Mouse (Mus musculus) midbrain, embryonic 14.5 days (tissue): ENCODE measurements around the gene Ppp1r3e. TPM values are rescaled to one million over a fixed set of nuclear protein-coding genes. Genes with fewer than 3 reads are reported as not detected.
A peak's percentile ranks its signal among the peaks of the same experiment; 100 is the strongest.

Source experiments
- ATAC-seq: fragments of 200-750 bp; cut with Nextera tagmentation; 2 replicates; pipeline ENCODE4 v1.8.0; 2017; ENCODE audit warnings: moderate number of reproducible peaks, moderate library complexity; ENCODE audit not compliant: low FRiP score, low TSS enrichment
- DNase-seq: peaks from one replicate; pipeline ENCODE4 v3.0.0-alpha.2; 2015
- H3K27ac ChIP-seq: fragments of 300-500 bp; sonication (generic); replicated peaks from 2 replicates; pipeline ENCODE4 v1.5.1; 2014; ENCODE audit warnings: mild to moderate bottlenecking, low read depth, low read length, moderate library complexity
- H3K27me3 ChIP-seq: fragments of 300-500 bp; sonication (generic); 2 replicates; pipeline ENCODE4 v1.6.1; 2014; ENCODE audit warnings: low read length, control low read depth, mixed read lengths; ENCODE audit not compliant: control insufficient read depth, insufficient read depth
- H3K36me3 ChIP-seq: fragments of 300-500 bp; sonication (generic); 2 replicates; pipeline ENCODE4 v1.6.1; 2014; ENCODE audit warnings: low read length, control low read depth; ENCODE audit not compliant: control insufficient read depth, insufficient read depth
- H3K4me1 ChIP-seq: fragments of 300-500 bp; sonication (generic); 2 replicates; pipeline ENCODE4 v1.6.1; 2014; ENCODE audit warnings: mild to moderate bottlenecking, antibody characterized with exemption, low read length, control low read depth; ENCODE audit not compliant: control insufficient read depth, insufficient read depth
- H3K4me2 ChIP-seq: fragments of 300-500 bp; sonication (generic); 2 replicates; pipeline ENCODE4 v1.6.1; 2014; ENCODE audit warnings: mild to moderate bottlenecking, low read length, moderate library complexity
- H3K4me3 ChIP-seq: fragments of 300-500 bp; sonication (generic); replicated peaks from 2 replicates; pipeline ENCODE4 v1.5.1; 2014; ENCODE audit warnings: low read depth, low read length
- H3K9ac ChIP-seq: fragments of 300-500 bp; sonication (generic); replicated peaks from 2 replicates; pipeline ENCODE4 v1.6.1; 2014; ENCODE audit warnings: mild to moderate bottlenecking, low read length, moderate library complexity
- H3K9me3 ChIP-seq: fragments of 300-500 bp; sonication (generic); 2 replicates; pipeline ENCODE4 v1.6.1; 2016; ENCODE audit warnings: low read length, control low read depth, mixed read lengths; ENCODE audit not compliant: control insufficient read depth
- WGBS: fragments of 180-500 bp; shearing (Covaris S2); extraction: QIAGEN DNeasy Blood & Tissue Kit; methylation state at CpG from one replicate; pipeline ENCODE4 v1.1.7; 2014; 5-methylcytosine and 5-hydroxymethylcytosine counted together
- polyA plus RNA-seq: library from polyadenylated mRNA; unstranded; fragments of >200 nt; fragmentation: Nextera tagmentation; extraction: Ambion mirVana; gene quantifications from 2 replicates; pipeline ENCODE4 v1.2.1, GENCODE M21; 2014

Gene Ppp1r3e
- polyA plus RNA-seq, 1 experiment from 2014 or later = 2.1 TPM

- no peak overlapping the region for H3K4me3 ChIP-seq
- peaks cover 16% of the 10 kb centered on the region for H3K4me1 ChIP-seq
- H3K36me3 ChIP-seq = 0 out of 2 replicates have a peak, but pooled peaks cover 13% of the 10 kb centered on the region
- DNase-seq (no peak), ATAC-seq (no peak)
- H3K9ac ChIP-seq = 0 out of 2 replicates have a peak overlapping the region, but pooled peaks have one; percentile 14
- no peaks in the 10 kb centered on the region for H3K9me3 ChIP-seq
- H3K27me3 ChIP-seq = no peaks in the 10 kb centered on the region
- 93% methylated on average over 11 of the region's 11 CpGs for WGBS
- H3K27ac ChIP-seq = no peak overlapping the region
- peak overlapping the region; percentile 74; the same call in 1 of the 2 replicates for H3K4me2 ChIP-seq
Observed at GRCm38 (mm10) chr14:54885309-54885708, 8.0 kb upstream of the Ppp1r3e start.

- 29% methylated on average over 21 of the region's 21 CpGs for WGBS
- peak overlapping the region; percentile 84 for H3K9ac ChIP-seq
- H3K4me1 ChIP-seq = peaks cover 16% of the 10 kb centered on the region
- H3K9me3 ChIP-seq = no peaks in the 10 kb centered on the region
- H3K36me3 ChIP-seq = 0 out of 2 replicates have a peak, but pooled peaks cover 13% of the 10 kb centered on the region
- H3K4me2 ChIP-seq = peak overlapping the region; percentile 74
- ATAC-seq = no peak
- peak overlapping the region; percentile 68 for H3K4me3 ChIP-seq
- H3K27me3 ChIP-seq = no peaks in the 10 kb centered on the region
- H3K27ac ChIP-seq = peak overlapping the region; percentile 90
- DNase-seq = no peak
Observed at GRCm38 (mm10) chr14:54884022-54884712, 6.8 kb upstream of the Ppp1r3e start.

GRCm38 (mm10) chr14:54883154-54884021, 6.0 kb upstream of the Ppp1r3e start, which contains the start of the genes Bcl2l2 and Gm20521:
Bcl2l2 (plus strand) TSS chr14:54883377.
Gm20521 (plus strand) TSS chr14:54883441.
- WGBS = under 1% methylated on average over 27 of the region's 27 CpGs
- DNase-seq = peak; percentile 90

GRCm38 (mm10) chr14:54876539-54877047, 757 bp downstream of the Ppp1r3e start:
- no peaks in the 10 kb centered on the region for H3K36me3 ChIP-seq
- H3K9me3 ChIP-seq = no peaks in the 10 kb centered on the region
- peaks cover 7% of the 10 kb centered on the region for H3K4me1 ChIP-seq
- H3K27ac ChIP-seq = peak overlapping the region; percentile 95
- no peaks in the 10 kb centered on the region for H3K27me3 ChIP-seq
- H3K4me3 ChIP-seq = peak overlapping the region; percentile 72
- 0% methylated on average over 69 of the region's 72 CpGs for WGBS
- peak overlapping the region; percentile 91 for H3K9ac ChIP-seq
- peak; percentile 97 for DNase-seq
- ATAC-seq = peak; percentile 91
- H3K4me2 ChIP-seq = peak overlapping the region; percentile 97

More at GRCm38 (mm10) chr14:54883154-54884021, 6.0 kb upstream of the Ppp1r3e start, which contains the start of the genes Bcl2l2 and Gm20521:
- Histone ChIP-seq H3K27me3 (no peaks in the 10 kb centered on the region), H3K4me3 (peak within 1 kb of the TSS; percentile 68), H3K27ac (peak within 1 kb of the TSS; percentile 90), H3K9me3 (no peaks in the 10 kb centered on the region), H3K9ac (peak within 1 kb of the TSS; percentile 84), H3K36me3 (0 out of 2 replicates have a peak, but pooled peaks cover 13% of the 10 kb centered on the region), H3K4me1 (peaks cover 16% of the 10 kb centered on the region), H3K4me2 (peak within 1 kb of the TSS; percentile 74)
- ATAC-seq = peak; percentile 86

- H3K9me3 ChIP-seq = no peaks in the 10 kb centered on the region
- no peak for DNase-seq
- H3K4me3 ChIP-seq = peak overlapping the region; percentile 72
- peak overlapping the region; percentile 95 for H3K27ac ChIP-seq
- peak; percentile 32; the same call in 1 of the 2 replicates for ATAC-seq
- no peaks in the 10 kb centered on the region for H3K36me3 ChIP-seq
- H3K9ac ChIP-seq = peak overlapping the region; percentile 91
- peak overlapping the region; percentile 97 for H3K4me2 ChIP-seq
- WGBS = 2% methylated on average over 36 of the region's 36 CpGs
- H3K4me1 ChIP-seq = peaks cover 7% of the 10 kb centered on the region
- H3K27me3 ChIP-seq = no peaks in the 10 kb centered on the region
Observed at GRCm38 (mm10) chr14:54875844-54876538, 1.4 kb downstream of the Ppp1r3e start.

GRCm38 (mm10) chr14:54874165-54874564, 3.2 kb downstream of the Ppp1r3e start:
- no peak overlapping the region for H3K27ac ChIP-seq

GRCm38 (mm10) chr14:54870861-54871260, 6.5 kb downstream of the Ppp1r3e start, which contains the start of gene Homez:
Homez (minus strand) TSS chr14:54870961.
- Histone ChIP-seq H3K4me2 (no peak within 1 kb of the TSS), H3K4me1 (peaks cover 7% of the 10 kb centered on the region), H3K9ac (no peak within 1 kb of the TSS), H3K36me3 (no peaks in the 10 kb centered on the region), H3K9me3 (no peaks in the 10 kb centered on the region), H3K27me3 (no peaks in the 10 kb centered on the region), H3K4me3 (no peak within 1 kb of the TSS), H3K27ac (no peak within 1 kb of the TSS)
- no peak for DNase-seq
- no peak for ATAC-seq
- 90% methylated on average over 5 of the region's 5 CpGs for WGBS

More at GRCm38 (mm10) chr14:54874165-54874564, 3.2 kb downstream of the Ppp1r3e start:
- ATAC-seq (no peak), DNase-seq (no peak)
- Histone ChIP-seq H3K4me2 (no peak overlapping the region), H3K9ac (no peak overlapping the region), H3K9me3 (no peaks in the 10 kb centered on the region), H3K27me3 (no peaks in the 10 kb centered on the region), H3K36me3 (no peaks in the 10 kb centered on the region), H3K4me3 (no peak overlapping the region), H3K4me1 (peaks cover 7% of the 10 kb centered on the region)
- 94% methylated on average over 3 of the region's 3 CpGs for WGBS

- DNase-seq = no peak
- Histone ChIP-seq H3K4me1 (peaks cover 4% of the 10 kb centered on the region), H3K27me3 (no peaks in the 10 kb centered on the region), H3K27ac (no peak overlapping the region), H3K4me3 (no peak overlapping the region), H3K9me3 (no peaks in the 10 kb centered on the region), H3K9ac (no peak overlapping the region), H3K36me3 (no peaks in the 10 kb centered on the region), H3K4me2 (no peak overlapping the region)
- no peak for ATAC-seq
- WGBS = 86% methylated on average over 4 of the region's 4 CpGs
Observed at GRCm38 (mm10) chr14:54868026-54868425, 9.3 kb downstream of the Ppp1r3e start.
